Mouse (Mus musculus): ENCODE data around the gene Cenpb.

Cenpb gene

DNA sequence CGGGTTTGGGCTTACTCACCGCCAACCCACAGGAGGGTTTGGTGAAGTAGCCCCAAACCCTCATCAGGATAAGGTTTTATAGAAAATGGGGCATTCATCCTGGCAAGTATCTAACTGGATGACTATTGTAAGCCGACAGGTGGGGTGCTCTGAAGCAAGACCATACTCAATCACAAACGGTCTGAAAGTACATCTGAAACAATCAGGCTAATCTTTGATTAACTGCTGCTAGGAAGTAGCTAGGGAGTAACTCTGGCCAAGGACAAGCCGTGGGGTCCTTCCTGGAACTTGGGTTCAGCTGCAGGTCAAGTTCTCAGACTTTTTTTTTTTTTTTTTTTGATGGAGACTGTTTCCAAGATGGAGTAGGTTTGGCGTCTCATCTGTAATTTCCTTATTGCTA, 11.9 kb downstream of the Cenpb start:
- DNase-seq (ENCODE audit: low read depth, low spot score) = no peak

DNA sequence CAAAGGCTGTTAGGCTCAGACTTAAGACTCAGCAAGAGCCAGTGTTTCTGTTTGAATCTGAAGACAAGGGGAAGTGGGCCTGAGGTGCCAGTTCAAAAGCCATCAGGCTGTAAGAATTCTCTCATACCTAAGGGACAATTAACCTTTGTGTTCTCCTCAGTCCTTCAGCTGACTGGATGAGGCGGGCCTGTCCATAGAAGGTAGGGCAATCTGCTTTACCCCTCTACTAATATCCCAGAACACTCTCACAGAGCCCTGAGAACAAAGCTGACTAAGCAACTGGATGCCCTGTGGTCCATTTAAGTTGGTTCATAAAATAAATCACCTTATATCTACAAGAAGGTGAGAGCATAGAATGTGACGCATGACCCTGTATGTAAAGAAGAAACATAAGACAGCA, 13.7 kb downstream of the Cenpb start:
- no peak for DNase-seq (ENCODE audit: low read depth, low spot score)

DNA sequence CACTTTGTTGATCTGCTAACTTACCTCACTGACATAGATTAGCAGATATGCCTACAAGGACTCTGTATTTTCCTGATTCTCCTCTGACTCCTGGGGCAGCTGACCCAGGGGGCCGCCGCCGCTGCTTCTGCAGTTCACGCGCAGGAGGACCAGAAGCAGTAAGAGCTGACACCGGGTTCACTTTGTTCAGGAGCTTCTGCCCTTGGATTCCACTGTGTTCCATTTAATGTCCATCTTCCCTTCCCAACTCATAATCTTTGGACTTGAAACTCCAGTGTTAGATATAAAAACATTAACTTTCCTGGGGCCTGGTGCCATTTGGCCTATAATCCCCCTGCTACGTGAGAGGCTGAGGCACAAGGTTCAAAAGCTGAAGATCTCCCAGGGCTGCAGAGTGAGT, 15.9 kb downstream of the Cenpb start:
- no peak for DNase-seq (ENCODE audit: low read depth, low spot score)

DNA sequence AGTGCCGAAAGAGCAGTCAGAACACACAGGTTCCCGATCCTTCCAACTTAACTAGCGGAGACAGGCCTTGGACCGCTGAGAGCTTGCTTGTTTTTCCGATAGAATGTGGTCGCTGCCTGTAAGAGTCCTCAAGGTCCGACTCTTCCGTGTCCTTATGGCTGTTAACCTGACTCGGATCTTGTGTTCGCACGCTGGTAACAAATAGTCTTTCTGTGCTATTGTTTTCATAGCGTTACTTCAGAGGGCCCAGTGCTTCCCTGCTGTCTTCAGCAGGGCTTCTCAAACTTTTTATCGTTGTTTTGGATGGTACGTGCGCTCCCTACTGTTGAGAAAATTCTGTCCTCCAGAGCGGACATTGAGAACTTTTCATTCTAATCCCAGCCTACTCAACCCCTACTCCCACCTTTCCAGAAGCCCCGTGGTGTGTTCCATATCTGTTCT, 19.2 kb downstream of the Cenpb start:
- DNase-seq (ENCODE audit: low read depth, low spot score) = peak; percentile 35

DNA sequence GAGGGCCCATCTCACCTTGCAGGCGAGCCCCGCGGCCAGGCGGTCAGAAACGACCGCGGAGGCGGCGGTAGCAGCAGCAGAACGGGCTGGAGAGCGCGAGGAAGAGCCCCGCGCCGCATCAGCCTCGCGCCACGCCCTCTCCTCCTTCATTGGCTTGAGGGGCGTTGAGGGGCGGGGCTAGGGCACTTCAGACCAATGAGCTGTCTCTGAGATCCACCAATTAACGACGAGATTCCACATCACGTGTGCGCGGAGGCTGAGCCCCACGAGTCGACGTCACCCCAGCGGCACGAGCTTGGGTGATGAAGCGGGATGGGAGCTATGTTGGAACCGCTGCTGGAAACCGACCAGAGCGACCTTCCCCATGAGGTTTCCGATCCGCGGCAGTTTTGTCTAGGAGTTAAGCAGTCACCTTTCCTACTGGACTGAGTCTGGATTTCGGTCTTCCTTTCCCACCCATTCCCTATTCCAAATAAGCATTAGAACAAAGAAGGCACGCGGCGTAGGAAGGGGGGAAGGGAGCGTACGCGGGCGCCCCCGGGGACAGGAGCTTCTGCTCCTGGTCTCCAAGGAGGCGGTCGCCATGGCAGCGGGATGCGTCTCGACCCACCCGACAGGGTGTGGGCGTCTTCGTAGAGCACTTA, 19.8 kb downstream of the Cenpb start, which contains the start of gene 1700037H04Rik:
Gene 1700037H04Rik, minus strand, starts transcription at position 144 of the 644 bp plus-strand sequence.
- peak; percentile 99 for DNase-seq (ENCODE audit: low read depth, low spot score)

DNA sequence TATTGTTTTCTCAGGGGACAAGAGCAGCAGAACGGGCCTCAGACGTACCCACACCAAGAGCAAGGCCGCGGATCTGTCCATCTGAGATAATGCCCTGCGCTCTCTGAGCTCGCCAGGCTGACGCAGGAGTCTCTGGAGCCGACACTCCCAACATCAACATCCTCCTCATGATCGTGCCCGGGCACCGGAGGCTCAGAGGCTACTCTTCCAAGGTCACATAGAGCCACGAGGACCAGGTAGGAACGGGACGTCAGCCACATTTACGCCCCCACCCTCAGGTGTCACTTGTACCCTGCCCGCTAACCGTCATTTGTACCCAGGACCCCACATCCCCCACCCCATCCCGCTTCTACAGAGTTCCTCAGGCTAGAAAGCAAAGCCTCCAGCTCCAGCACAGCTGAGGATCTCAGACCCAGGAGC, 20.4 kb downstream of the Cenpb start:
- peak; percentile 43 for DNase-seq (ENCODE audit: low read depth, low spot score)

DNA sequence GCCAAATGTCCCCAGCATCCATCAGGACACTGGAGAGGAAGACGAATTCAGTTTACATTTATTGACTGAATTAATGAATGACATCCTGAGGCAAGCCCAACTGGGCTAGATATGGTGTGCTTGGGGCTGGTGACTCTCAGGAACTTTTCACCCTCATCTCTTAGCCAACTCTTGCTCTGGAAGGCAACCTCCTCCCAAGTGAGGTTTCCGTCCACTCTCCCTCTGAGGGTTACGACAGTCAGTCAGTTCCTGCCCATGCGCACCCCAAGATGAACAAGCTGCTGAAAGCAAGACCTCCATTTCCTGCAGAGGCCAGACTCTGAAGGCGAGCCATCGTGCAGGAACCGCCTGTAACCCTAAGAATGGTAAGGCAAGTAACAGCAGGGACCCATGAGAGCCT, 22.9 kb downstream of the Cenpb start:
- DNase-seq (ENCODE audit: low read depth, low spot score) = no peak

DNA sequence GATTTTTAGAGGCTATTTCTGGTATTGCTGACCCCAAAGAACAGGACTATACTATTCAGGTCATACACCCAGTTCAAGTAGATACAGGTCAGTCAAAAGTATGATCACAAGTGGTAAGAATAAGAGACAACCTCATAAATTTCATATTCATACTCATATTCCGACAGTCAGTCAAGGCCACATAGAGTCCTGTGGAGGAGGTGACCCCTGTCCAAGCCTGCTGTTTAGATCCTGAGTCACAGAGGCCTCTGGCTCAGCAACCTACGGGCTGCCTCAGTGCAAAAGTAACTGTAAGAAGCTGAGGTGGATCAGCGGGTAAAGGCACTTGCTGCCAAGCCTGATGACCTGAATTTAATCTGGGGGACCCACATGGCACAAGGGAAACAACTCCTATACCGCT, 25.8 kb downstream of the Cenpb start:
- DNase-seq (ENCODE audit: low read depth, low spot score) = no peak

DNA sequence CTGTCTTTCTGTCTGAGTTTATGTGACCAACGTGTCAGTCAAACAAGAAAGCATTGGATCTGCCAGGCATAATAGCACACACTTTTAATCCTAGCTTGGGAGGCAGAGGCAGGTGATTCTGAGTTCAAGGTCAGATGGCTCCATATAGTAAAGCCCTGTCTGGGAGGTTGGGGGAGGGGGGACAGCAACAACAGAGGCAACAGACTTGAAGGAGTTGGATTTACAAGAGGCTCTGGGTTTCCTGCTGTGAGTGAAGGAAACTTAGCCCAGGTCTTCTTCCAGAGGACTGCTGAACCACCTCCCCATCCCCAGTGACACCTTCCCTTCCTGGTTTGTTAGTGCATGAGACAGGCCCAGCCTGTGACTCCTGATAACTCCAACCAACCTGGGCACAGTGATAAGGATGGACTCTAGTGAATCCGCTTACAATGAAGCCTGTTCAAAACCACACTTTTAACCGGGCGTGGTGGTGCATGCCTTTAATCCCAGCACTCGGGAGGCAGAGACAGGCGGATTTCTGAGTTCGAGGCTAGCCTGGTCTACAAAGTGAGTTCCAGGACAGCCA, 27.6 kb downstream of the Cenpb start:
- no peak for DNase-seq (ENCODE audit: low read depth, low spot score)

DNA sequence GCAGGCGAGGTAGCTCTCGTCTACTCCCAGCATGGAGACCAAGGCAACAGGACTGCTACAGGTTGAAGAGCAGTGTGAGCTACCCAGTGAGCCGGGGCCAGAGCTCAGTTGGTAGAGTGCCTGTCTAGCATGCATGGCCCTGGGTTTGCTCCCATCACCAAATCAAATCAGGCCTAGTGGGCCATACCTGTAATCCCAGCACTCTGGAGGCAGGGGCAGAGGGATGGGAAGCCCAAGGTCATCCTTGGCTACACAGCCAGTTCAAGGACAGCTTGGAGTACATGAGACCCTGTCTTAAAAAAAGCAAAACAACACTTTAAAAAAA, 30.7 kb downstream of the Cenpb start:
- DNase-seq (ENCODE audit: low read depth, low spot score) = no peak

DNA sequence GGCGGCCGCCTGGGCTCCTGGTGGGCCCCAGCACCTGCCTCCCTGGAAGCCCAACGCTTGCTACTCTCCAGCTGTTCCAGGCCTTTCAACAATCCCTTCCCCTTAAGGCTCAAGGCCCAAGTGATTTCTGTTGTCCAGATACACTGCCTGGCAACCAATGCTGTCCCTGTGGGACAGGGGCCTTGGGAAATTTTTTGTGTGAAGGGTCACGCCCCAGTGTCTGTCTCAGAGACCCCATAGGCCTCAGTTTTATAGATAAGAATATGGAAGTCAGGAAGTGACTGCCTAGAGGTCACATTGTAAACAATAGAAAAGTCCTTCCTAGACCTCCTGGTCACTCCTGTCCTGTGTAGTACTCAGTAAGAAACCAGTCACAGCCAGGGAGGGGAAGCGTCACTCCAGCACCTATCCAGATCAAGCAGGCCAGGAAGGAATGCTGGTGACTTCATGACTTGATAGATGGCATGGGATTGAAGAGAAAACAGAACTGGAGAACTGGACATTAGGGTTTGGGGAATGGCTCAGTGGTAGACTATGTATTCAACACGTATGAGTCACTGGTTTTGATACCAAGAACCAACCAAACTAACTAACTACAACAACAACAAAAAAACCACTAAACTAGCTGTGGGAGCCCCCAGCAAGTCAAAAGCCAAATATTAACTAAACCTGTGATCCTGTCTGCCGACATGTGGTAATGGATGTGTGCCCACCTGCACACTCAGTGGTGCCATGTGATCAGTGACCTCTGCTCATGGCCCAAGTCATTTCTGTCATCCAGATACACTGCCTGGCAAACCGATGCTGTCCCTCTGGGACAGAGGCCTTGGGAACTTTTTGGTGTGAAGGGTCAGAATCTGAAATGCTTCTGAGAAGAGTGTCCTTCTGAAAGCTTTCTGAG, 31.3 kb downstream of the Cenpb start:
- DNase-seq (ENCODE audit: low read depth, low spot score) = no peak

DNA sequence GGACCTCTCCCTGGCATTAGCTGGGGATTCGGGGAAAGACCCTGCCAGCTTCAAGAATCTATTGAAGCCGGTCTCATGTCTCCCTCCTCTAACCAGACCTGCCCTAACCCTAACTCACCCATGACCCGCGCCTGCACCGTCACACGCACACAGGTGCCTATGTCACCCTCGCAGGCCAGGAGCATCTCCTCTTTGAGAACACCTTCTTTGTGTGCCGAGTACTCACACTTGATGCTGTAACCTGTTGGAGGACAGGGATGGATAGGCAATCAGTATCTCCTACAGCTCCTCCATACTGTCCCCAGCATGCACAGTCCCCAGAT, 32.9 kb downstream of the Cenpb start:
- no peak for DNase-seq (ENCODE audit: low read depth, low spot score)

DNA sequence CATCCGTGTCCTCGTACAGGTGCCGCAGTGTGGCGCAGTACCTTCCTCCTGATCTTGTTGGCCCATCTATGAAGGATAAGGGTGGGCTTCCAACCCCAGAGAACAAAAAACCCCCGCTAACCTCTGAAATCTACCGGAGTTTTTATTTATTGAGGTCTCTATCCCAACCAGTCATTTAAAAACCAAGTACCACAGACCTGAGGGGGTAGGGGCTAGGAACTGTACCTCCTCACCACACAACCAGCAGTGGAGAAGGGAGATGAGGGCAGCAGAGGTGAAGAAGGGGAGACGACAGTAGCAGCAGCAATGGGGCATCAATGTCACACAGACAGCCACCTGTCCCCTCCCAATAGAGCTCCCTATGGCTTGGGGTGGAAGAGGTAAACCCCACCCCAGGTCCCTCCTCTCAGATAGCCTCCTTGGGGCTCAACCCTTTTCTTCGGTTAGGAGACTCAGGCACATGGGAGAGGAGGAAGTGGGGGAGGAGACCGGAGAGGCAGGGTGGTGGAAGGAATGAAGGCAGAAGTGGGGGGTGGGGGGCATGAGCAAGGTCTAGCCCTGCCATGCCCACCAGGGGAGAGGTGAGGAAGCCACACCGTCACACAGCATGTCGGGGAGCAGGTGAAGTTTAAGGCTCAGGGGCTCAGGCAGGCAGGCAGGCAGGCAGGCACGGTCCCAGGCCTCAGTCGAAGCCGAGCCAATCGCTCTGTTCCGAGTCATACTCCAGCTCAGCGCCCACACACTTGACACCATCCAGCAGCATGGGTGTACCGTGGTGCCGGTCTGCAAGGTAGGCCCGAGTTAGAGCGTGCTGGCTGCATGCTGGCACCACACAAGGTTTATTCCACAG, 33.4 kb downstream of the Cenpb start:
- DNase-seq (ENCODE audit: low read depth, low spot score) = no peak

DNA sequence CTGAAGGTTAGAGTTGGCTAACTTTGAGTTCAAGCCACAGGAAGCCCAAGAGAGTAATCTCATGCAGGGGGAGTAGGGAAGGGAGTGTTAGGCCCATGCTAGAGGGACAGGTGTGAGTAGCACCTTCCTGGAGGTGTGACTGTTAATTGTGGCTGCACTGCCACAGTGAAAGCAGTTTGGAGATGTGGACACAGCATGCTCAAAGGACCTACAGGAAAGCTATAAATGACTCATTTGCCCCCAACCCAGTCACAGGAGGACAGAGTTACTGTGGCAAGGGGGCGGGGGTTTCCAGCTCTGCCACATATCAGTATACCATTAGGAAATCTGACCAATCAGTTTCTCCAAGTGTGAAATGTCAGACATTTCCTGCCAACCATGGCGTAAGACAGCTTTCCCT, 34.3 kb downstream of the Cenpb start:
- no peak for DNase-seq (ENCODE audit: low read depth, low spot score)

DNA sequence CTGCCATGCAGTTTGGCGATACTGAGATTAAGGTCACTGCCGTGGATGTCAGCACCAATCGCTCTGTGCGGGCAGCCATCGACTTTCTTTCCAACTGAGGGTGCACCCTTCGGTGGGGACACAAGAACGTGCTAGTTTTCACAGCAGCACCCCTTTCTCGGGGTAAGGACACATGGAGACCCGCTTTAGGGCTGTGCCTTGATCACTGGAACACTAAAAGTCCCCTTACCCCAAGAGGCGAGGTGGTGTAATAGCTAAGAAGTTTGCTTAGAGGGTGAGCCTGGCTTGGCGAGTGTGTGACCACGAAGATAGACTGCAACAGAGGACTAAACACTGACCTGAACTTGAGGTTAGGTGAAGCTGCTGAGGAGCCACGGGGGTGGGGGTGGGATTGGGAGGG, 34.7 kb downstream of the Cenpb start:
- DNase-seq (ENCODE audit: low read depth, low spot score) = no peak

DNA sequence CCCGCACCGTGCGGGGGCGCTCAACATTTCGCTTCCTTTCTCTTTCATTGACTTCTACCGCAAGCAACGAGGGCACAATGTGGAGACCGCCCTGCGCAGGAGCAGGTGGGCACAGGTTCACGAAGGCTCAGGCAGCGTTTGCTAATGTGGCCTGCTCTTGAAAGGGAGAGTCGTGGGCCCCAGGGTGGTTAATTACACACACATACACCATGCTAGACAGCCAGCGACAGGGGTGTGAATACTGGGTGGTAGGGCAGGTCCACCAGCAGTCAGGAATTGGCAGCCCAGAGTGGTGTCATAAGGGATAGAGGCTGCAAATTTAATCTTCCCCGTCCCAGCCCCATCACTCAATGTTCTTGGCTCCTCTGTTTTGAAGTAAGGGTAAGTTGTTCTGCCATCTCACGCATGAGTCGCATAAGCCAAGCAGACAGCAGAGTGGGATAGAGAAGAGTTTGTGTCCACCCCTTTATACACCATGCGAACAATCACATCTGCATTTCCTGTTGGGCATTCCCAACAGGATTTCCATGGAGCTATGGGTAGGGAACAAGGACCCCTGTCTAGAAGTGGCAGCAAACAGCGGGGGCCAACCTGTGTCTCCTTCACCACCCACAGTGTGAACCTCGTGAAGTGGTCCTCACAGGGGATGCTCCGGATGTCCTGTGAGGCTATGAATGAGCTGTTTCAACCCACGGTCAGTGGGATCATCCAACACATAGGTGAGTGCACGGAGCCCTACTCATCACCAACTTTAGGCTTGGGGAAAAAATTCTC, 36.7 kb downstream of the Cenpb start:
- DNase-seq (ENCODE audit: low read depth, low spot score) = no peak

DNA sequence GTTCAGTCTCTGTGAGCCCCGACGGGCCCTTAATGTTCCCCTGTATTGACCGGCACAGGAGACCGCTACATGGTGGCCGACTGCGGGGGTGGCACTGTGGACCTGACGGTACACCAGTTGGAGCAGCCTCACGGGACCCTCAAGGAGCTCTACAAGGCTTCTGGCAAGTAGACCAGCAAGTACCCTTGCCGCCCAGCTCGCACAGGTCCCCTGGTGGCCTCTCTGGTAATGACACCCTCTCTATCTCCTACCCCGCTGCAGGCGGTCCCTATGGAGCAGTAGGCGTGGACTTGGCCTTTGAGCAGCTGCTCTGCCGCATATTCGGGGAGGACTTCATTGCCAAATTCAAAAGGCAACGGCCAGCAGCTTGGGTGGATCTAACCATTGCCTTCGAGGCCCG, 37.3 kb downstream of the Cenpb start:
- DNase-seq (ENCODE audit: low read depth, low spot score) = peak; percentile 80

DNA sequence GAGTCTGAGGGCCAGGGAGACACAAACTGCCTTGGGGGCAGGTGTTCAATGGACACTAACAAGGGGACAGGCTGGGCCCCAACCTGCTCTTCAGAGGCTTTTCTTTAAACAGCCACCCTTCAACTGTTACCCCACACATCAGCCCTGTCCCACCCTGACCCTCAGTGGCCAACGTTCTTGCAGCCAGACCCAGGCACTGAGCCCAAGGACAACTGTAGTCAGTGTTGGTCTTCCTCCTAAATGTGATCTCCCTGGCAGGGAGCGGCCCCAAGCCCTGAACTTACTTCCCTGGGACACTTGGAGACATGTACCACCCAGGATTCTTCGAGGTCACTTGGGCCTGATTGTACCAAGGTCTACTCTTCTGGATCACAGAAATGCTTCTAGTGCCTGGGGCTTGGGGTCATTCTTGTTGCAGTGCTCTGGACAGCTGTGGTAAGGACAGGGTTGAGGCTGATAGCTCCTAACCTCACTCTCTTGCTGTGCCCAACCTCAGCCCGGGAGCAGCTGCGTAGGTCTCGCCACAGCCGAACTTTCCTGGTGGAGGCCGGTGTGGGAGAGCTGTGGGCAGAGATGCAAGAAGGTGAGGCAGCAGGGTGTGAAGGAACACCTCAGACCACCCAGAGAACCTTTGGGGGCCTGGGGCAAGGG, 38.4 kb downstream of the Cenpb start:
- no peak for DNase-seq (ENCODE audit: low read depth, low spot score)

DNA sequence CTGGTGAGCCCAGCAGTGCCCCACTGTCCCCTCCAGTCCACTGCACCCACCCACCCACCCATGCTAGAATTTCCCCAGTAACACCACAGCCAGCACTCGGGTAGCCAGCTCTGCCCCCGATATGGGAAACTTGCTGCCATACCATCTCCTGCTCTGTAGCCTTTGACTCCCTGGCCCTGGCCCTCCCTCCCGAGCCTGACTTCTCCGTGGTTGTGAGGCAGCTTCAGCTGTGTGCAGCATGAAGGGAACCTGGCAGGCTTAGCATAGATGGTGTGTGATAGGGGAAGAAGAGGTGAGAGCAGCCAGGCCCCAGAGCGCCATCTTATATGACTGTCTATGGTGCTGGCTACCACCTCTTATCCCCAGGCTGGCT, 39.3 kb downstream of the Cenpb start:
- DNase-seq (ENCODE audit: low read depth, low spot score) = no peak

DNA sequence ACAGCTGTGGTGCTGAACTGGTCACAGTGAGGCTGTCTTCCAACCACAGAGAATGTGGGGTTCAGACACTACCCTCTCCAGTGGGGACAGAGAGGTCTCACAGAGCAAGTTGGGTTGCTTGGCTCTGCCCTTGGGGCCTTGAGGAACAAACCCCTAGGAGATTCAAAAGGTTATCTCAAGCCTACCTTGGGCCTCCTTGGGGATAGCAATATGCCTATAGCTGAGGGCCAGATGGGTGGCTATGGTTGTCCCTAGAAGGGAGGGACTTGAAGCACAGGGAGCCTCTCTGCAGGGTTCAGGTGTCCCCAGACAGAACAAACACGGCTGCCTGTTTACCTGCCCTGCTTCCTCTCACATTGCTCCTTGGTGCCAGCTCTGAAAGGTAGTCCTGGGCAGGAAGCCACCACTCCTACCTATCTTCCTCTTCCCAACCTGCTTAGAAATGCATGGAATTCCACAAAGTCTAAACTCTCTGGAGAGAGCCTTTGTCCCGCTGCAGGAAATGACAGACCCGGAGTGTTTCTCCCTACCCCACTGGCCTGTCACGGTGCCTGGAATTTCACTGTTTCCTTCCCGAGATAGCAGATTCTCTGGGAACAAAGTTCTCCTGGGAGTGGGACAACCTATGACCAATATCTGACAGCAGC, 39.9 kb downstream of the Cenpb start:
- no peak for DNase-seq (ENCODE audit: low read depth, low spot score)
